Mouse (Mus musculus) cerebellum, adult 2 months (tissue): ENCODE data around the gene Rnh1.

Source experiments
- CTCF ChIP-seq: fragments of 200-500 bp; IDR thresholded peaks from 2 replicates; pipeline ENCODE4 v1.5.1; 2011; ENCODE audit warnings: low read depth, mild to moderate bottlenecking, control low read depth, low read length, moderate library complexity, borderline replicate concordance; ENCODE audit not compliant: insufficient read depth
- POLR2A ChIP-seq: fragments of 200-500 bp; IDR thresholded peaks from 2 replicates; pipeline ENCODE4 v1.6.1; 2011; ENCODE audit warnings: low read length, control low read depth, borderline replicate concordance; ENCODE audit not compliant: insufficient read depth

DNA sequence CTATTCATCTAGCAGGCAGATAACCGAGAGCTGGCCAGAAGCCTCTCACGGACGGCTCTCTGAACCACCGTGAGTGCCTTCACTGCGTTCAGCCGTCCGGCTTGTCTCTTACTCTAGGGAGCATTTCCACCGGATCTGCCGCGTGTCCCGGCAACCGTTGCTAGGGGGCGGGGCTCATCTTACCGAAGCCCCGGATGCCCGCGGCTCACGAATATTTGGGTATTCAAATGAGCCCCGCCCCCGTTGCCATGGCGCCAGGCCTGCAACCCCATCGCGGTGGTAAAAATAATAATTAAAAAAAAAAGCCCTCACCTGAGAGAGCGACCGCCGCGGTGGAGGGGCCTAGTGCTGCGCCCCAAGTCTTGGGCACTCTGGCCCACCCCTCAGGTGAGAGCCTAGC lies 22.2 kb upstream of the Rnh1 start:
- no peak for TF ChIP-seq CTCF
- TF ChIP-seq POLR2A, result no peak
